Mouse (Mus musculus) layer of hippocampus, adult 6 months (tissue): ENCODE results near the gene Psmc4. TPM values are rescaled to one million over a fixed set of nuclear protein-coding genes. Genes with fewer than 3 reads are reported as not detected.

ENCODE experiments used
- long read RNA-seq, 2 experiments: library from polyadenylated mRNA; unstranded; transcript quantifications; one replicate each; pipeline ENCODE4 v2.0.0; 2019 to 2020
- polyA plus RNA-seq: library from polyadenylated mRNA; unstranded; fragments of <200 nt; fragmentation: Nextera tagmentation; gene quantifications from 2 replicates; pipeline ENCODE4 v1.2.3, GENCODE M21; 2021

Gene Psmc4
- 246 and 258 TPM in 2 replicates for polyA plus RNA-seq
- long read RNA-seq, experiment 1, transcript Psmc4-201 (11 exons, 1,440 nt) = major isoform, 322 of 348 reads
- long read RNA-seq, experiment 1, partial matches to known transcripts = 16 of 348 reads
- long read RNA-seq, experiment 1, other reads (novel, unspliced or antisense) = 10 of 348 reads
- long read RNA-seq, experiment 2, transcript Psmc4-201 (11 exons, 1,440 nt) = major isoform, 818 of 902 reads
- long read RNA-seq, experiment 2, partial matches to known transcripts = 6 of 902 reads
- long read RNA-seq, experiment 2, other reads (novel, unspliced or antisense) = 78 of 902 reads

DNA sequence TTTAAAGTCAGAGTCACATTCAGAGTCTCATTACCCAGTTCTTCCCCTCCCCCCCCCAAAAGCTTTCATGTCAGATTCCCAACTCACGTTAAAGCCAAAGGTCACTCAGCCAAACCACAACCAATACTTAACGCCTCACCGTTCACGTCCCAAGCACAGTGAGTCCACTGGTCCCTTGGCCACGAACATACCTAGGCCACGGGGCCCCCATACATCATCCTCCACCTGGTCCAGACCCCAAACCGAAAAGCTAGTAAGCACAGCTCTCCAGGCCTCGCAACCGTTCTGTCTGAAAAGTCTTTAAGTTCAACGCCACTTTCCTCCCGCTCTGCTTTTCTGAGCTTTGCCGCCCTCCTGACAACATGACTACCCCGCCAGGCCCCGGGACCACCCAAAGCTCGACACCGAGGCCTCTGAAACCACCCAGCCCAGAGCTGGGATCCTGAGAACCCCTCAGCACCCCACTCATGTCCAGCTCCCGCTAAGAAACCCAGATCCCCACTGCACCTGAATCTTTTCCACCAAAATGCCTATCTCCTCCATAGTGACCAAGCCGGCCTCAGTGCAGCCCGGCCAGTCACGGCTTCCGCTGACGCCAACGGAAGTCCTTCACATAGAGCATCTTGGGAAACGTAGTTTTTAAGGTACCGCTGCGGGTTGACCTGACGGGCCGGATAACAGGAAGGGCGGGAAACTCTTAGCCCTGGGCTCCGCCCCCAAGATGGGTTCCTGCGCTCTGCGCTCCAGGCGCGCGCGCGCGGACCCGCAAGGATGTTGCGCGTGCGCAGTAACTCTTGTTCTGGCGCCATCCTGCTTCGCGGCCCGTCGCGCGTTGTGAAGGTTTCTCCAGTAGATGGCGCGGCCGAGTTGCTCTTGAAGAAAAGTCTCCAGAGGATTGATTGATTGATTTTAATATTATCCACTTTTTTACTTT lies at the start of gene Psmc4:
TSS of gene Psmc4 (minus strand) at position 626 of the 934 bp plus-strand sequence.

DNA sequence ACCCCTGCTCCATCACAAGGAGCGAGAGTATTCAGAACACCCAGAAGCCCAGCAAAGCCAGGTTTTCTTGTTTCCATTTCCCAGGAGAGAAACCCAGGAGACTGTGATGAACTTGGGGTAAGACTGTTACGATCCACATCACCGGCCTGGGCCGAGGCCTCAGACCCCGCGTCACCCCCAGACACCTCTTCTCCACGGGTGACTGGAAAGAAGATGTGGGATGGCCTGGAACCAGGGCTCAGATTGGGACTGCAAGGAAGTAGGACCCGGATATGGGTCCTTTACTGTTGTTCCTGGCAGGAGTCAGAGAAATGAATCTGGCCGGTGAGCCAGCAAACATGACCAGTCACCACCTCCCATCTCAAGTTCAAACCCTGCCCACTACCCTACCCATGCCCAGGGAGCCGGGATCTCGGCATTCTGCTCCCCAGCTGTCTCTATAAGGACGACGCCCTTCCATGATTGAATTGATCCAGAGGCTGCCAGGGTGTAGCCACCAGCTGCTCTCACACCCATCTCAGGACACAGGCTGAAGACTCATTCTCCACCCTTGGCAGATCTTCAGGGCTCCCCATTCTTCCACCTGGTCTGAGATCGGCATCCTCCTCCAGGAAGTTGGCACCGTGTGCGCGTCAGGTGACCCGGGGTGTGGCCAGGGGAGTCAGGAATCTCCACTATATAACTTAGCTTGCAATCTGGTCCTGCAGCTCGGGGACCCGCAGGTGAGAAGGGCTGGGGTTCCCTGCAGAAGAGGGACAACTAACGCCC lies 20.8 kb upstream of the Psmc4 start, which contains the start of gene Fcgbp:
TSS of gene Fcgbp (plus strand) at position 706 of the 768 bp plus-strand sequence.

GRCm38 (mm10) chr7:28013549-28014444 lies 36.1 kb downstream of the Psmc4 start, which contains the start of gene Zfp850:
Gene Zfp850, minus strand, starts transcription at chr7:28014115.

Other genes starting within 250 kb of the Psmc4 start
- gene Zfp626, start 242.9 kb downstream of the Psmc4 start, polyA plus RNA-seq = 0.43 and 0.70 TPM in 2 replicates
- gene Zfp59, start 211.5 kb downstream of the Psmc4 start, polyA plus RNA-seq = 2.2 and 2.8 TPM in 2 replicates
- 0.21 and 0.26 TPM in 2 replicates for gene Zfp607a, start 192.6 kb downstream of the Psmc4 start, polyA plus RNA-seq
- 3.0 and 4.1 TPM in 2 replicates for gene Zfp974, start 120.6 kb downstream of the Psmc4 start, polyA plus RNA-seq
- 13.8 and 28.2 TPM in 2 replicates for gene Zfp780b, start 70.9 kb downstream of the Psmc4 start, polyA plus RNA-seq
- gene Zfp850, start 36.0 kb downstream of the Psmc4 start, polyA plus RNA-seq = 0.83 and 1.2 TPM in 2 replicates
- 0.54 and 0.67 TPM in 2 replicates for gene Fcgbp, start 21.1 kb upstream of the Psmc4 start, polyA plus RNA-seq
- gene 9530053A07Rik, start 79.4 kb upstream of the Psmc4 start, polyA plus RNA-seq = 0.04 and 0.05 TPM in 2 replicates
- gene Fbl, start 119.6 kb upstream of the Psmc4 start, polyA plus RNA-seq = 7.4 and 8.8 TPM in 2 replicates
- 9.0 and 12.7 TPM in 2 replicates for gene Dyrk1b, start 129.4 kb upstream of the Psmc4 start, polyA plus RNA-seq
- 7.8 and 7.9 TPM in 2 replicates for gene Eid2, start 217.8 kb upstream of the Psmc4 start, polyA plus RNA-seq
- 28.2 and 31.5 TPM in 2 replicates for gene Eid2b, start 227.6 kb upstream of the Psmc4 start, polyA plus RNA-seq
- gene Selenov, start 241.1 kb upstream of the Psmc4 start, polyA plus RNA-seq = 0.78 and 1.5 TPM in 2 replicates